ENCODE assay signal across 8 mouse cellular contexts in genomic region chr3:65586966-65587365, GRCm38 (mm10). TPM values are rescaled to one million over a fixed set of nuclear protein-coding genes. Genes with fewer than 3 reads are reported as not detected.
DNase-seq lines count a peak whose midpoint lies in the region; ATAC-seq lines count a peak whose summit lies in the region.

No protein-coding gene starts in this region.

- no peak overlapping the region for H3K4me3 ChIP-seq in liver, embryonic 11.5 days (ENCODE audit: low read depth, low read length)
- H3K4me3 ChIP-seq in forebrain, embryonic 11.5 days (ENCODE audit: low read depth, low read length) = no peak overlapping the region
- H3K4me3 ChIP-seq in limb, embryonic 10.5 days = peak overlapping the region; percentile 39; the same call in 1 of the 2 replicates
- H3K4me3 ChIP-seq in neural tube, embryonic 15.5 days (replicated peaks) = no peak overlapping the region

- no peak for ATAC-seq in liver, embryonic 11.5 days (replicated peaks; ENCODE audit: low FRiP score)
- peak; percentile 19; the same call in 1 of the 2 replicates for ATAC-seq in forebrain, embryonic 11.5 days (replicated peaks; ENCODE audit: low FRiP score)
- peak; percentile 22; the same call in 1 of the 2 replicates for ATAC-seq in neural tube, embryonic 15.5 days (ENCODE audit: low FRiP score)

- no peak for DNase-seq in liver, embryonic 11.5 days (ENCODE audit: low spot score)
- no peak for DNase-seq in liver
- no peak for DNase-seq in forebrain, embryonic 11.5 days (ENCODE audit: low spot score)
- DNase-seq in limb, embryonic 10.5 days (ENCODE audit: low spot score) = no peak
- no peak for DNase-seq in cerebellum, postnatal 25 days
- no peak for DNase-seq in cerebellum, adult 18-20 months
- DNase-seq in left cerebral cortex, postnatal 10 days (ENCODE audit: extremely low spot score in 1 of 2, low spot score in 2 of 2) = no peak

- no peaks in the 10 kb centered on the region for H3K36me3 ChIP-seq in liver, embryonic 11.5 days (ENCODE audit: control insufficient read depth, insufficient read depth, low read length)
- no peaks in the 10 kb centered on the region for H3K36me3 ChIP-seq in forebrain, embryonic 11.5 days (ENCODE audit: control insufficient read depth, insufficient read depth, low read length)
- H3K36me3 ChIP-seq in limb, embryonic 10.5 days = no peaks in the 10 kb centered on the region
- H3K36me3 ChIP-seq in neural tube, embryonic 15.5 days = no peaks in the 10 kb centered on the region

- peak overlapping the region; percentile 63; the same call in 1 of the 2 replicates for H3K4me2 ChIP-seq in liver, embryonic 11.5 days
- H3K4me2 ChIP-seq in forebrain, embryonic 11.5 days (ENCODE audit: low read depth, low read length, severe bottlenecking) = peak overlapping the region; percentile 53; the same call in 1 of the 2 replicates
- H3K4me2 ChIP-seq in neural tube, embryonic 15.5 days = peak overlapping the region; percentile 60

- intact Hi-C loops in left cerebral cortex, postnatal 10 days (cut with DNase I) = no loop called here

- H3K9ac ChIP-seq in liver, embryonic 11.5 days (ENCODE audit: low read depth, low read length) = no peak overlapping the region
- H3K9ac ChIP-seq in forebrain, embryonic 11.5 days (ENCODE audit: low read length) = no peak overlapping the region
- peak overlapping the region; percentile 32; the same call in 1 of the 2 replicates for H3K9ac ChIP-seq in neural tube, embryonic 15.5 days (replicated peaks)

- peaks cover 5% of the 10 kb centered on the region; the same call in 1 of the 2 replicates for H3K4me1 ChIP-seq in liver, embryonic 11.5 days (replicated peaks; ENCODE audit: control insufficient read depth, insufficient read depth, low read length)
- H3K4me1 ChIP-seq in forebrain, embryonic 11.5 days (replicated peaks; ENCODE audit: control insufficient read depth, insufficient read depth, low read length) = peaks cover 8% of the 10 kb centered on the region; the same call in 1 of the 2 replicates
- peaks cover 35% of the 10 kb centered on the region for H3K4me1 ChIP-seq in limb, embryonic 10.5 days
- H3K4me1 ChIP-seq in neural tube, embryonic 15.5 days = peaks cover 11% of the 10 kb centered on the region

- no peak overlapping the region for H3K27ac ChIP-seq in liver, embryonic 11.5 days (ENCODE audit: low read depth, low read length)
- no peak overlapping the region for H3K27ac ChIP-seq in forebrain, embryonic 11.5 days (ENCODE audit: low read depth, low read length)
- peak overlapping the region; percentile 75 for H3K27ac ChIP-seq in limb, embryonic 10.5 days
- 0 out of 2 replicates have a peak overlapping the region, but pooled peaks have one; percentile 13 for H3K27ac ChIP-seq in neural tube, embryonic 15.5 days (replicated peaks)

- no peaks in the 10 kb centered on the region for H3K27me3 ChIP-seq in liver, embryonic 11.5 days (replicated peaks; ENCODE audit: control insufficient read depth, insufficient read depth, low read length)
- no peaks in the 10 kb centered on the region; the same call in 1 of the 2 replicates for H3K27me3 ChIP-seq in forebrain, embryonic 11.5 days (ENCODE audit: control insufficient read depth, insufficient read depth, low read length)
- H3K27me3 ChIP-seq in limb, embryonic 10.5 days (ENCODE audit: low read depth, poor library complexity, severe bottlenecking) = no peaks in the 10 kb centered on the region
- H3K27me3 ChIP-seq in neural tube, embryonic 15.5 days (replicated peaks) = no peaks in the 10 kb centered on the region

- no peaks in the 10 kb centered on the region for H3K9me3 ChIP-seq in liver, embryonic 11.5 days (ENCODE audit: control insufficient read depth, low read length)
- H3K9me3 ChIP-seq in forebrain, embryonic 11.5 days (ENCODE audit: control insufficient read depth, low read length) = no peaks in the 10 kb centered on the region
- no peaks in the 10 kb centered on the region for H3K9me3 ChIP-seq in limb, embryonic 10.5 days (replicated peaks)
- no peaks in the 10 kb centered on the region for H3K9me3 ChIP-seq in neural tube, embryonic 15.5 days (replicated peaks)

- 85% methylated on average over 2 of the region's 2 CpGs for WGBS in liver, embryonic 11.5 days
- 23% methylated on average over 2 of the region's 2 CpGs for WGBS in forebrain, embryonic 11.5 days
- WGBS in limb, embryonic 10.5 days = 78% methylated on average over 2 of the region's 2 CpGs
- 58% methylated on average over 2 of the region's 2 CpGs for WGBS in neural tube, embryonic 15.5 days

RNA-seq across cellular contexts. Expression of gene Tiparp, which starts 58.8 kb away (rescaled TPM):
- 18.0 and 20.9 TPM in 2 replicates for polyA plus RNA-seq in liver, embryonic 11.5 days (2014; fragmentation: Nextera tagmentation; extraction: Ambion mirVana)
- polyA plus RNA-seq in forebrain, embryonic 11.5 days (2014; fragmentation: Nextera tagmentation; extraction: Ambion mirVana) = 27.2 and 31.1 TPM in 2 replicates
- polyA plus RNA-seq in limb, embryonic 10.5 days (2016; fragmentation: Nextera tagmentation; extraction: Ambion mirVana) = 37.5 and 45.9 TPM in 2 replicates
- polyA plus RNA-seq in neural tube, embryonic 15.5 days (2015; fragmentation: Nextera tagmentation; extraction: Ambion mirVana) = 24.6 and 28.7 TPM in 2 replicates
- total RNA-seq in left cerebral cortex, postnatal 10 days (2021) = 10 to 100 TPM; 15.0 to 15.4 TPM

Comparison
In these comparisons a context has a peak if more than half of its experiments do, and no peak if none do; other contexts are left out.
1. H3K27ac ChIP-seq: peak in limb, embryonic 10.5 days (single experiment) and neural tube, embryonic 15.5 days (single experiment); none in liver, embryonic 11.5 days (single experiment) and forebrain, embryonic 11.5 days (single experiment).
2. Peak in every context shown above with its lines, with median percentiles within 50 percentile points of each other: H3K4me2 ChIP-seq.